Mouse (Mus musculus) ES-Bruce4 (cell line): Measurements from ENCODE around the gene Trp53i13.
A peak's percentile ranks its signal among the peaks of the same experiment; 100 is the strongest.

ENCODE experiments used
- CTCF ChIP-seq: IDR thresholded peaks from one replicate; pipeline ENCODE4 v1.8.1; 2011; ENCODE audit warnings: low read depth, low read length
- EP300 ChIP-seq: IDR thresholded peaks from 2 replicates; pipeline ENCODE4 v1.6.1; 2011; ENCODE audit warnings: low read depth, low read length; ENCODE audit not compliant: insufficient read depth
- POLR2A ChIP-seq: IDR thresholded peaks from one replicate; pipeline ENCODE4 v1.8.1; 2011; ENCODE audit warnings: low read length; ENCODE audit not compliant: insufficient read depth

DNA sequence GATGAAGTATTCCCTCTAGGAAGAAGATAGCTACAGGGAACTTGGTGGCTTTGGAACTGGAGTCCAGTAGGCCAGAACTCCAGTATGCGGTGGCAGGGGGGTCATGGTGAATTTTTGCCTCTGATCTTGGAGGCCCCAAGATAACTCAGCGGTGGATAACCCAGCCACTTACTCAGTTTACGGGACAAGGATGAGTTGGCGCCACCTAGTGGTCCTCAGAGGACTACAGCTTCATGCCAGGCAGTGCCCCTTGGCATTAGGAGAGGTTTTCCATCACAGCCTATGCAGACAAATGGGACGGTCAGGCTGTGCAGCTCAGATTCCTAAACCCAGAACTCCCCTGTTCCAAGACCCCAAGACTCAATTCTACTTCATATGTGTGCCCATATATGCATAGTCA lies 14.4 kb downstream of the Trp53i13 start:
- TF ChIP-seq CTCF (peak; percentile 81), POLR2A (no peak), EP300 (no peak)
